Mouse (Mus musculus) lung, embryonic 14.5 days (tissue): ENCODE results near the gene Nemp2. TPM values are rescaled to one million over a fixed set of nuclear protein-coding genes. Genes with fewer than 3 reads are reported as not detected.
"Not testable (repeated sequence)": the region's sequence is repeated elsewhere in the genome, so short reads cannot be mapped to it uniquely, and the experiment has no call there.

ENCODE experiments used
- ATAC-seq: fragments of 200-750 bp; cut with Nextera tagmentation; 2 replicates; pipeline ENCODE4 v1.8.0; 2017; ENCODE audit warnings: mild to moderate bottlenecking, moderate TSS enrichment, moderate library complexity; ENCODE audit not compliant: insufficient read depth
- DNase-seq: peaks from one replicate; pipeline ENCODE4 v3.0.0-alpha.2; 2015
- H3K27ac ChIP-seq: fragments of 300-500 bp; sonication (generic); 2 replicates; pipeline ENCODE4 v1.5.1; 2014; ENCODE audit warnings: low read depth, mild to moderate bottlenecking, moderate library complexity
- H3K27me3 ChIP-seq: fragments of 300-500 bp; sonication (generic); 2 replicates; pipeline ENCODE4 v1.6.1; 2014; ENCODE audit warnings: low read length, control low read depth; ENCODE audit not compliant: insufficient read depth
- H3K36me3 ChIP-seq: fragments of 300-500 bp; sonication (generic); 2 replicates; pipeline ENCODE4 v1.6.1; 2014; ENCODE audit warnings: control low read depth; ENCODE audit not compliant: insufficient read depth
- H3K4me1 ChIP-seq: fragments of 300-500 bp; sonication (generic); 2 replicates; pipeline ENCODE4 v1.6.1; 2014; ENCODE audit warnings: antibody characterized with exemption, control low read depth; ENCODE audit not compliant: insufficient read depth
- H3K4me2 ChIP-seq: fragments of 300-500 bp; sonication (generic); 2 replicates; pipeline ENCODE4 v1.6.1; 2014; ENCODE audit warnings: mild to moderate bottlenecking
- H3K4me3 ChIP-seq: fragments of 300-500 bp; sonication (generic); 2 replicates; pipeline ENCODE4 v1.5.1; 2014; ENCODE audit warnings: low read depth, low read length
- H3K9ac ChIP-seq: fragments of 300-500 bp; sonication (generic); 2 replicates; pipeline ENCODE4 v1.6.1; 2014
- H3K9me3 ChIP-seq: fragments of 300-500 bp; sonication (generic); 2 replicates; pipeline ENCODE4 v1.6.1; 2016; ENCODE audit warnings: low read depth, low read length, control low read depth
- CTCF ChIP-seq: IDR thresholded peaks from 2 replicates; pipeline ENCODE4 v1.5.1; 2016; ENCODE audit warnings: antibody characterized with exemption, low read depth
- WGBS: fragments of 180-500 bp; shearing (Covaris S2); extraction: QIAGEN DNeasy Blood & Tissue Kit; methylation state at CpG from one replicate; pipeline ENCODE4 v1.1.7; 2014; 5-methylcytosine and 5-hydroxymethylcytosine counted together
- polyA plus RNA-seq: library from polyadenylated mRNA; unstranded; fragments of >200 nt; fragmentation: Nextera tagmentation; extraction: Ambion mirVana; gene quantifications from 2 replicates; pipeline ENCODE4 v1.2.1, GENCODE M21; 2014

The Nemp2 gene
- polyA plus RNA-seq, 1 experiment from 2014 or later: 14.3 TPM

- TF ChIP-seq CTCF: no peak
- Histone ChIP-seq H3K27ac (no peak overlapping the region), H3K4me2 (no peak overlapping the region), H3K4me1 (no peaks in the 10 kb centered on the region), H3K27me3 (no peaks in the 10 kb centered on the region), H3K36me3 (no peaks in the 10 kb centered on the region), H3K4me3 (no peak overlapping the region), H3K9me3 (no peaks in the 10 kb centered on the region; the same call in 1 of the 2 replicates), H3K9ac (no peak overlapping the region)
- 49% methylated on average over 7 of the region's 7 CpGs for WGBS
- 0 out of 2 replicates have a peak, but pooled peaks have one; percentile 28 for ATAC-seq
- DNase-seq: no peak
Measured at GRCm38 (mm10) chr1:52668743-52669323, 38.3 kb downstream of the Nemp2 start.

GRCm38 (mm10) chr1:52669931-52670330, 39.4 kb downstream of the Nemp2 start:
- Histone ChIP-seq H3K4me2 (no peak overlapping the region), H3K9me3 (no peaks in the 10 kb centered on the region; the same call in 1 of the 2 replicates), H3K27me3 (no peaks in the 10 kb centered on the region), H3K9ac (no peak overlapping the region), H3K4me3 (no peak overlapping the region), H3K27ac (no peak overlapping the region), H3K36me3 (no peaks in the 10 kb centered on the region), H3K4me1 (no peaks in the 10 kb centered on the region)
- 65% methylated on average over 1 of the region's 1 CpGs for WGBS
- TF ChIP-seq CTCF: no peak
- ATAC-seq (no peak), DNase-seq (no peak)

GRCm38 (mm10) chr1:52675561-52676551, 45.4 kb downstream of the Nemp2 start:
- WGBS: 40% methylated on average over 7 of the region's 7 CpGs
- peak overlapping the region; percentile 66; the same call in 1 of the 2 replicates for H3K27ac ChIP-seq

GRCm38 (mm10) chr1:52676621-52677020, 46.1 kb downstream of the Nemp2 start:
- no peaks in the 10 kb centered on the region for H3K27me3 ChIP-seq
- peak; percentile 87 for ATAC-seq

More at GRCm38 (mm10) chr1:52675561-52676551, 45.4 kb downstream of the Nemp2 start:
- H3K4me1 ChIP-seq: peaks cover 11% of the 10 kb centered on the region
- no peak overlapping the region for H3K4me3 ChIP-seq
- no peaks in the 10 kb centered on the region for H3K27me3 ChIP-seq
- no peaks in the 10 kb centered on the region; the same call in 1 of the 2 replicates for H3K9me3 ChIP-seq
- H3K9ac ChIP-seq: no peak overlapping the region
- ATAC-seq: peak; percentile 73
- no peak for TF ChIP-seq CTCF
- H3K36me3 ChIP-seq: no peaks in the 10 kb centered on the region
- DNase-seq: peak; percentile 68
- H3K4me2 ChIP-seq: no peak overlapping the region

GRCm38 (mm10) chr1:52683550-52683949, 53.0 kb downstream of the Nemp2 start:
- peak overlapping the region; percentile 37; the same call in 1 of the 2 replicates for H3K27ac ChIP-seq
- 62% methylated on average over 4 of the region's 4 CpGs for WGBS

More at GRCm38 (mm10) chr1:52676621-52677020, 46.1 kb downstream of the Nemp2 start:
- TF ChIP-seq CTCF: no peak
- Histone ChIP-seq H3K36me3 (no peaks in the 10 kb centered on the region), H3K4me2 (no peak overlapping the region), H3K4me3 (no peak overlapping the region), H3K4me1 (peaks cover 11% of the 10 kb centered on the region), H3K9ac (no peak overlapping the region), H3K27ac (peak overlapping the region; percentile 66; the same call in 1 of the 2 replicates), H3K9me3 (no peaks in the 10 kb centered on the region; the same call in 1 of the 2 replicates)
- peak; percentile 96 for DNase-seq
- 25% methylated on average over 3 of the region's 3 CpGs for WGBS

GRCm38 (mm10) chr1:52687636-52688035, 57.1 kb downstream of the Nemp2 start:
- peak; percentile 32 for DNase-seq
- Histone ChIP-seq H3K4me3 (no peak overlapping the region), H3K9me3 (no peaks in the 10 kb centered on the region), H3K4me2 (no peak overlapping the region), H3K4me1 (peaks cover 5% of the 10 kb centered on the region; the same call in 1 of the 2 replicates), H3K9ac (no peak overlapping the region), H3K27me3 (no peaks in the 10 kb centered on the region), H3K36me3 (no peaks in the 10 kb centered on the region), H3K27ac (no peak overlapping the region)
- TF ChIP-seq CTCF: no peak
- 59% methylated on average over 8 of the region's 8 CpGs for WGBS
- ATAC-seq: no peak

More at GRCm38 (mm10) chr1:52683550-52683949, 53.0 kb downstream of the Nemp2 start:
- peak; percentile 57 for DNase-seq
- no peak for TF ChIP-seq CTCF
- peak; percentile 88 for ATAC-seq
- Histone ChIP-seq H3K9ac (no peak overlapping the region), H3K4me2 (no peak overlapping the region), H3K4me1 (peaks cover 8% of the 10 kb centered on the region; the same call in 1 of the 2 replicates), H3K36me3 (no peaks in the 10 kb centered on the region), H3K9me3 (no peaks in the 10 kb centered on the region), H3K4me3 (no peak overlapping the region), H3K27me3 (no peaks in the 10 kb centered on the region)

- H3K4me1 ChIP-seq, H3K27me3 ChIP-seq, H3K4me2 ChIP-seq, H3K4me3 ChIP-seq, H3K9me3 ChIP-seq, ATAC-seq, H3K9ac ChIP-seq, H3K36me3 ChIP-seq, DNase-seq, H3K27ac ChIP-seq: not testable (repeated sequence)
- WGBS: 96% methylated on average over 13 of the region's 13 CpGs
Measured at GRCm38 (mm10) chr1:52694456-52694855, 64.0 kb downstream of the Nemp2 start.

Other genes starting within 250 kb of the Nemp2 start
- 24.0 and 25.7 TPM in 2 replicates for gene Nab1, start 130.0 kb upstream of the Nemp2 start, polyA plus RNA-seq
- gene Mfsd6, start 96.8 kb downstream of the Nemp2 start, polyA plus RNA-seq: 3.1 and 3.9 TPM in 2 replicates
- 9.8 and 9.9 TPM in 2 replicates for gene Inpp1, start 187.0 kb downstream of the Nemp2 start, polyA plus RNA-seq
- gene Hibch, start 214.2 kb downstream of the Nemp2 start, polyA plus RNA-seq: 19.2 and 20.6 TPM in 2 replicates